Mouse (Mus musculus) kidney, adult 2 months (tissue): ENCODE data around the gene Pde4d.

Source experiments
- CTCF ChIP-seq: fragments of 200-500 bp; conservative IDR thresholded peaks from 2 replicates; pipeline ENCODE4 v1.5.1; 2011; ENCODE audit warnings: low read depth, mild to moderate bottlenecking, control low read depth, low read length, moderate library complexity, mixed read lengths; ENCODE audit not compliant: insufficient read depth, insufficient read length
- POLR2A ChIP-seq: fragments of 200-500 bp; IDR thresholded peaks from one replicate; pipeline ENCODE4 v1.6.1; 2011; ENCODE audit warnings: low read depth, low read length, control low read depth

GRCm38 (mm10) chr13:109633037-109633418, 1183.3 kb downstream of the Pde4d start:
- TF ChIP-seq POLR2A (no peak), CTCF (no peak)
